Mouse (Mus musculus) c-Kit-positive CD71-positive TER-119-negative erythroid progenitor cells, embryonic 14.5 days (primary cell): ENCODE data around the gene Sipa1l2.
"Not testable (repeated sequence)": the region's sequence is repeated elsewhere in the genome, so short reads cannot be mapped to it uniquely, and the experiment has no call there.

ENCODE experiments used
- DNase-seq: peaks from one replicate; pipeline ENCODE4 v3.0.0-alpha.2; 2013; ENCODE audit warnings: low read depth

Gene Sipa1l2

GRCm38 (mm10) chr8:125538265-125538664 lies 31.3 kb downstream of the Sipa1l2 start:
- DNase-seq, result no peak

GRCm38 (mm10) chr8:125533709-125534108 lies 35.9 kb downstream of the Sipa1l2 start:
- DNase-seq, result no peak

- no peak for DNase-seq
These were observed 36.7 kb downstream of the Sipa1l2 start for GRCm38 (mm10) chr8:125532953-125533352.

GRCm38 (mm10) chr8:125532177-125532576 lies 37.4 kb downstream of the Sipa1l2 start:
- DNase-seq, result no peak

- DNase-seq, result no peak
These were observed 38.0 kb downstream of the Sipa1l2 start for GRCm38 (mm10) chr8:125531640-125532039.

- no peak for DNase-seq
These were observed 38.5 kb downstream of the Sipa1l2 start for GRCm38 (mm10) chr8:125531088-125531438.

GRCm38 (mm10) chr8:125530187-125531087 lies 39.2 kb downstream of the Sipa1l2 start:
- no peak for DNase-seq

- DNase-seq, result no peak
These were observed 40.6 kb downstream of the Sipa1l2 start for GRCm38 (mm10) chr8:125529019-125529418.

GRCm38 (mm10) chr8:125527941-125528340 lies 41.7 kb downstream of the Sipa1l2 start:
- DNase-seq, result no peak

- DNase-seq, result no peak
These were observed 42.6 kb downstream of the Sipa1l2 start for GRCm38 (mm10) chr8:125526999-125527398.

GRCm38 (mm10) chr8:125526582-125526981 lies 43.0 kb downstream of the Sipa1l2 start:
- no peak for DNase-seq

- no peak for DNase-seq
These were observed 45.1 kb downstream of the Sipa1l2 start for GRCm38 (mm10) chr8:125524479-125524878.

GRCm38 (mm10) chr8:125523213-125523612 lies 46.4 kb downstream of the Sipa1l2 start:
- no peak for DNase-seq

- DNase-seq, result no peak
These were observed 47.5 kb downstream of the Sipa1l2 start for GRCm38 (mm10) chr8:125522151-125522550.

GRCm38 (mm10) chr8:125521087-125521486 lies 48.5 kb downstream of the Sipa1l2 start:
- DNase-seq, result no peak

- not testable (repeated sequence) for DNase-seq
These were observed 49.3 kb downstream of the Sipa1l2 start for GRCm38 (mm10) chr8:125520308-125520707.

GRCm38 (mm10) chr8:125518951-125519350 lies 50.7 kb downstream of the Sipa1l2 start:
- DNase-seq, result no peak

- no peak for DNase-seq
These were observed 51.3 kb downstream of the Sipa1l2 start for GRCm38 (mm10) chr8:125518301-125518700.

GRCm38 (mm10) chr8:125517397-125517796 lies 52.2 kb downstream of the Sipa1l2 start:
- no peak for DNase-seq

GRCm38 (mm10) chr8:125516115-125516905 lies 53.3 kb downstream of the Sipa1l2 start:
- DNase-seq, result no peak

- no peak for DNase-seq
These were observed 53.9 kb downstream of the Sipa1l2 start for GRCm38 (mm10) chr8:125515665-125516064.

- DNase-seq, result no peak
These were observed 55.7 kb downstream of the Sipa1l2 start for GRCm38 (mm10) chr8:125513935-125514334.

GRCm38 (mm10) chr8:125513242-125513866 lies 56.3 kb downstream of the Sipa1l2 start:
- DNase-seq, result no peak
